Mouse (Mus musculus): ENCODE data around the gene Pacrg. TPM values are rescaled to one million over a fixed set of nuclear protein-coding genes. Genes with fewer than 3 reads are reported as not detected.

The Pacrg gene
- polyA plus RNA-seq, 1 experiment from 2014 or later = 9.2 TPM

- no peaks in the 10 kb centered on the region for H3K36me3 ChIP-seq (ENCODE audit: control insufficient read depth, insufficient read depth, low read length)
Measured at GRCm38 (mm10) chr17:10497781-10498420, 342.2 kb downstream of the Pacrg start.

GRCm38 (mm10) chr17:10496066-10496465 lies 344.0 kb downstream of the Pacrg start:
- Histone ChIP-seq H3K9me3 (ENCODE audit: control insufficient read depth, low read length) (no peaks in the 10 kb centered on the region), H3K4me3 (replicated peaks; ENCODE audit: low read depth, low read length) (no peak overlapping the region), H3K27me3 (ENCODE audit: control insufficient read depth, insufficient read depth, low read length) (no peaks in the 10 kb centered on the region), H3K36me3 (ENCODE audit: control insufficient read depth, insufficient read depth, low read length) (no peaks in the 10 kb centered on the region), H3K9ac (replicated peaks; ENCODE audit: low read length) (no peak overlapping the region), H3K4me1 (ENCODE audit: control insufficient read depth, insufficient read depth, low read length) (peaks cover 16% of the 10 kb centered on the region; the same call in 1 of the 2 replicates), H3K4me2 (ENCODE audit: low read length) (no peak overlapping the region), H3K27ac (replicated peaks; ENCODE audit: low read depth, low read length) (no peak overlapping the region)
- 84% methylated on average over 8 of the region's 8 CpGs for WGBS
- DNase-seq (no peak), ATAC-seq (ENCODE audit: low FRiP score, low TSS enrichment) (no peak)

More at GRCm38 (mm10) chr17:10497781-10498420, 342.2 kb downstream of the Pacrg start:
- WGBS = 40% methylated on average over 4 of the region's 4 CpGs
- Histone ChIP-seq H3K4me2 (ENCODE audit: low read length) (no peak overlapping the region), H3K4me1 (ENCODE audit: control insufficient read depth, insufficient read depth, low read length) (peaks cover 17% of the 10 kb centered on the region; the same call in 1 of the 2 replicates), H3K9ac (replicated peaks; ENCODE audit: low read length) (no peak overlapping the region), H3K4me3 (replicated peaks; ENCODE audit: low read depth, low read length) (no peak overlapping the region), H3K9me3 (ENCODE audit: control insufficient read depth, low read length) (no peaks in the 10 kb centered on the region), H3K27me3 (ENCODE audit: control insufficient read depth, insufficient read depth, low read length) (no peaks in the 10 kb centered on the region), H3K27ac (replicated peaks; ENCODE audit: low read depth, low read length) (peak overlapping the region; percentile 45; the same call in 1 of the 2 replicates)
- ATAC-seq (ENCODE audit: low FRiP score, low TSS enrichment) (no peak), DNase-seq (peak; percentile 30)

GRCm38 (mm10) chr17:10495588-10495987 lies 344.5 kb downstream of the Pacrg start:
- no peaks in the 10 kb centered on the region for H3K27me3 ChIP-seq (ENCODE audit: control insufficient read depth, insufficient read depth, low read length)
- H3K4me2 ChIP-seq (ENCODE audit: low read length) = no peak overlapping the region
- ATAC-seq (ENCODE audit: low FRiP score, low TSS enrichment) (no peak), DNase-seq (no peak)
- WGBS = 44% methylated on average over 8 of the region's 8 CpGs
- H3K4me1 ChIP-seq (ENCODE audit: control insufficient read depth, insufficient read depth, low read length) = peaks cover 15% of the 10 kb centered on the region; the same call in 1 of the 2 replicates
- H3K36me3 ChIP-seq (ENCODE audit: control insufficient read depth, insufficient read depth, low read length) = no peaks in the 10 kb centered on the region
- no peak overlapping the region for H3K27ac ChIP-seq (replicated peaks; ENCODE audit: low read depth, low read length)
- no peak overlapping the region for H3K4me3 ChIP-seq (replicated peaks; ENCODE audit: low read depth, low read length)
- H3K9me3 ChIP-seq (ENCODE audit: control insufficient read depth, low read length) = no peaks in the 10 kb centered on the region
- H3K9ac ChIP-seq (replicated peaks; ENCODE audit: low read length) = no peak overlapping the region

- Histone ChIP-seq H3K27me3 (ENCODE audit: control insufficient read depth, insufficient read depth, low read length) (no peaks in the 10 kb centered on the region), H3K27ac (replicated peaks; ENCODE audit: low read depth, low read length) (no peak overlapping the region), H3K4me2 (ENCODE audit: low read length) (no peak overlapping the region), H3K9me3 (ENCODE audit: control insufficient read depth, low read length) (no peaks in the 10 kb centered on the region), H3K4me3 (replicated peaks; ENCODE audit: low read depth, low read length) (no peak overlapping the region), H3K9ac (replicated peaks; ENCODE audit: low read length) (no peak overlapping the region), H3K4me1 (ENCODE audit: control insufficient read depth, insufficient read depth, low read length) (peaks cover 12% of the 10 kb centered on the region; the same call in 1 of the 2 replicates), H3K36me3 (ENCODE audit: control insufficient read depth, insufficient read depth, low read length) (no peaks in the 10 kb centered on the region)
- DNase-seq (no peak), ATAC-seq (ENCODE audit: low FRiP score, low TSS enrichment) (no peak)
- 11% methylated on average over 3 of the region's 3 CpGs for WGBS
Measured at GRCm38 (mm10) chr17:10493124-10493523, 347.0 kb downstream of the Pacrg start.

- no peaks in the 10 kb centered on the region for H3K9me3 ChIP-seq (ENCODE audit: control insufficient read depth, low read length)
- no peak overlapping the region for H3K4me2 ChIP-seq (ENCODE audit: low read length)
- H3K27me3 ChIP-seq (ENCODE audit: control insufficient read depth, insufficient read depth, low read length) = no peaks in the 10 kb centered on the region
- H3K4me1 ChIP-seq (ENCODE audit: control insufficient read depth, insufficient read depth, low read length) = peaks cover 3% of the 10 kb centered on the region; the same call in 1 of the 2 replicates
- no peak overlapping the region for H3K4me3 ChIP-seq (replicated peaks; ENCODE audit: low read depth, low read length)
- DNase-seq (no peak), ATAC-seq (ENCODE audit: low FRiP score, low TSS enrichment) (no peak)
- 82% methylated on average over 8 of the region's 8 CpGs for WGBS
- no peaks in the 10 kb centered on the region for H3K36me3 ChIP-seq (ENCODE audit: control insufficient read depth, insufficient read depth, low read length)
- H3K9ac ChIP-seq (replicated peaks; ENCODE audit: low read length) = no peak overlapping the region
- no peak overlapping the region for H3K27ac ChIP-seq (replicated peaks; ENCODE audit: low read depth, low read length)
Measured at GRCm38 (mm10) chr17:10490374-10491169, 349.5 kb downstream of the Pacrg start.

- H3K9me3 ChIP-seq (ENCODE audit: control insufficient read depth, low read length) = no peaks in the 10 kb centered on the region
- H3K9ac ChIP-seq (replicated peaks; ENCODE audit: low read length) = no peak overlapping the region
- no peaks in the 10 kb centered on the region for H3K27me3 ChIP-seq (ENCODE audit: control insufficient read depth, insufficient read depth, low read length)
- H3K4me1 ChIP-seq (ENCODE audit: control insufficient read depth, insufficient read depth, low read length) = peaks cover 12% of the 10 kb centered on the region; the same call in 1 of the 2 replicates
- 85% methylated on average over 2 of the region's 2 CpGs for WGBS
- H3K27ac ChIP-seq (replicated peaks; ENCODE audit: low read depth, low read length) = no peak overlapping the region
- no peak for ATAC-seq (ENCODE audit: low FRiP score, low TSS enrichment)
- no peak for DNase-seq
- H3K4me2 ChIP-seq (ENCODE audit: low read length) = no peak overlapping the region
- H3K4me3 ChIP-seq (replicated peaks; ENCODE audit: low read depth, low read length) = no peak overlapping the region
- no peaks in the 10 kb centered on the region for H3K36me3 ChIP-seq (ENCODE audit: control insufficient read depth, insufficient read depth, low read length)
Measured at GRCm38 (mm10) chr17:10488873-10489272, 351.2 kb downstream of the Pacrg start.

- Histone ChIP-seq H3K9ac (replicated peaks; ENCODE audit: low read length) (no peak overlapping the region), H3K4me2 (ENCODE audit: low read length) (no peak overlapping the region), H3K4me1 (ENCODE audit: control insufficient read depth, insufficient read depth, low read length) (peaks cover 9% of the 10 kb centered on the region; the same call in 1 of the 2 replicates), H3K4me3 (replicated peaks; ENCODE audit: low read depth, low read length) (no peak overlapping the region), H3K9me3 (ENCODE audit: control insufficient read depth, low read length) (no peaks in the 10 kb centered on the region), H3K27me3 (ENCODE audit: control insufficient read depth, insufficient read depth, low read length) (no peaks in the 10 kb centered on the region), H3K36me3 (ENCODE audit: control insufficient read depth, insufficient read depth, low read length) (no peaks in the 10 kb centered on the region), H3K27ac (replicated peaks; ENCODE audit: low read depth, low read length) (no peak overlapping the region; the same call in 1 of the 2 replicates)
- WGBS = 26% methylated on average over 6 of the region's 6 CpGs
- DNase-seq (no peak), ATAC-seq (ENCODE audit: low FRiP score, low TSS enrichment) (no peak)
Measured at GRCm38 (mm10) chr17:10483945-10484546, 356.1 kb downstream of the Pacrg start.

- Histone ChIP-seq H3K4me2 (ENCODE audit: low read length) (no peak overlapping the region), H3K27me3 (ENCODE audit: control insufficient read depth, insufficient read depth, low read length) (no peaks in the 10 kb centered on the region), H3K36me3 (ENCODE audit: control insufficient read depth, insufficient read depth, low read length) (no peaks in the 10 kb centered on the region), H3K9me3 (ENCODE audit: control insufficient read depth, low read length) (no peaks in the 10 kb centered on the region), H3K4me3 (replicated peaks; ENCODE audit: low read depth, low read length) (no peak overlapping the region), H3K27ac (replicated peaks; ENCODE audit: low read depth, low read length) (no peak overlapping the region), H3K4me1 (ENCODE audit: control insufficient read depth, insufficient read depth, low read length) (peaks cover 16% of the 10 kb centered on the region; the same call in 1 of the 2 replicates), H3K9ac (replicated peaks; ENCODE audit: low read length) (no peak overlapping the region)
- DNase-seq (no peak), ATAC-seq (ENCODE audit: low FRiP score, low TSS enrichment) (no peak)
- 91% methylated on average over 1 of the region's 1 CpGs for WGBS
Measured at GRCm38 (mm10) chr17:10481081-10481480, 359.0 kb downstream of the Pacrg start.
